Mouse (Mus musculus) 416B (cell line): ENCODE data around the gene Stoml1.
A peak's percentile ranks its signal among the peaks of the same experiment; 100 is the strongest.

Source experiments
- DNase-seq: peaks from one replicate; pipeline ENCODE4 v3.0.0; 2011; ENCODE audit warnings: low read depth

The Stoml1 gene

DNA sequence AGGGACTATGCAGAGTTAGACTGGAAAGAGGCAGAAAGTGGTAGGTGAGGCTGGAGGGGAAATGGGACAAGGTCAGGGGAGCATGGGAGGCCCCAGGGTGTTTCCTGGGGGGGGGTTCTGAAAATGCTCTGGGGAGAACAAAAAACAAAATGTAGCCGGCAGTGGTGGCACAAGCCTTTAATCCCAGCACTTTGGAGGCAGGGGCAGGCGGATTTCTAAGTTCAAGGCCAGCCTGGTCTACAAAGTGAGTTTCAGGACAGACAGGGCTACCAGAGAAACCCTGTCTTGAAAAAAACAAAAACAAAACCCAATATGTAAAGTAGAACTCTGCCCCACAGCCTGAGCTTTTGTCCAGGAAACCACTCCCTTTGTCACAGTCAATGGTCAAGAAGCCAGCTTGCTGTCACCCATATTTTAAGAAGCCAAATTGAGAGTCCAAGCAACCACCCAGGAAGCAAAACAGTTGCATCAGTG lies 19.1 kb downstream of the Stoml1 start:
- DNase-seq = peak; percentile 32

DNA sequence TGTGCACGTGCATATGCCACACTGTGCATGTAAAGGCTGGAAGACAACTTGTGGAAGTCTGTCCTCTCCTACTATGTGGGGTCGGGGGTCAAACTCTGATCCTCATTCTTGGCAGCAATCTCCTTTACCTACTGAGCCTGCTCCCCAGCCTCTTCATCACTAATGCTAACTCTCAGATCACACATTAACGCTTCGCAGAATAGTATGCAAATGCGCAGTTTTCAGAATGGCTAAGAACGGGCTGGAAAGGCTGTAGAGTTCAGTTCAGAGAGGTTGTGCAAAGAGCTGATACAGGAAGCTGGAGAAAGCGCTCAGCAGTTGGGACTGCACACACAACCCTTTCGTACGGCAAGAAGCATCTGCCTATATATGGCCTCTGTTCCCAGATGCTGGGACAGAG lies 19.9 kb downstream of the Stoml1 start:
- no peak for DNase-seq

DNA sequence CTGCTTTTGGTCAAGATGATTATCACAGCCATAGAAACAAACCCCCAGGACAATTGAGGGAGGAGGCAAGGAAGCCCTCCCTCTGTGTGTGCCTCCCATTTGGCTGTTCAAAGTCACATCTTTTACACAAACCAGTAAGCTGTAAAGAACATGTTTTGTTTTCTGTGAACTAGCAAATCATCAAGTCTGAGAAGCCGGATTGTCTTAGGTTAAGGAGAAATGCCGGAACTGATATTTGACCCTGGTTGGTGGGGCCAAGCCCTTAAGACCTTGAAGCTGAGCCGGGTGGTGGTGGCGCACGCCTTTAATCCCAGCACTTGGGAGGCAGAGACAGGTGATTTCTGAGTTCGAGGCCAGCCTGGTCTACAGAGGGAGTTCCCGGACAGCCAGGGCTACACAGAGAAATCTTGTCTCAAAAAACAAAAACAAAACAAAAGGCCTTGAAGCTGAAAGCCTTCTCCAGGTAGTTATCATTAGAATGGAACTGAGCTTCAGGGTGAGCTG lies 21.2 kb downstream of the Stoml1 start:
- peak; percentile 49 for DNase-seq

DNA sequence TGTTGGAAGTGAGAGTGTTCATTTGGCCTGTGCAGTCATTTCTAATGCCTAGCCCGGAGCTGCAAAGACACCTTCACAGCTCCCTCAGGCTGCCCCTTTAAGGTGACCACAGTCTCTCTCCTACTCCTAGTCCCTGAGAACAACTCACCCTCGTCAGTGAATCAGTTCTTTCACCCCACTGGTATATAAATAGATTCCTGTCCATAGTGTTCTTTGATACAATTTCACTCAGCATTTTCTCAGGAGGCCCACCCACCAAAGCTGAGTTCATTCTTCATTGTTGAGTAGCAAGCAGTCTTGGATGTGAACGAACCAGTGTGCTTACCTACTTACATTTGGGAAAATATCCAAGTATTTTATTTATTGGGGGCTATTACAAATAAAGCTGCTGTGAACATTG lies 21.7 kb downstream of the Stoml1 start:
- no peak for DNase-seq

DNA sequence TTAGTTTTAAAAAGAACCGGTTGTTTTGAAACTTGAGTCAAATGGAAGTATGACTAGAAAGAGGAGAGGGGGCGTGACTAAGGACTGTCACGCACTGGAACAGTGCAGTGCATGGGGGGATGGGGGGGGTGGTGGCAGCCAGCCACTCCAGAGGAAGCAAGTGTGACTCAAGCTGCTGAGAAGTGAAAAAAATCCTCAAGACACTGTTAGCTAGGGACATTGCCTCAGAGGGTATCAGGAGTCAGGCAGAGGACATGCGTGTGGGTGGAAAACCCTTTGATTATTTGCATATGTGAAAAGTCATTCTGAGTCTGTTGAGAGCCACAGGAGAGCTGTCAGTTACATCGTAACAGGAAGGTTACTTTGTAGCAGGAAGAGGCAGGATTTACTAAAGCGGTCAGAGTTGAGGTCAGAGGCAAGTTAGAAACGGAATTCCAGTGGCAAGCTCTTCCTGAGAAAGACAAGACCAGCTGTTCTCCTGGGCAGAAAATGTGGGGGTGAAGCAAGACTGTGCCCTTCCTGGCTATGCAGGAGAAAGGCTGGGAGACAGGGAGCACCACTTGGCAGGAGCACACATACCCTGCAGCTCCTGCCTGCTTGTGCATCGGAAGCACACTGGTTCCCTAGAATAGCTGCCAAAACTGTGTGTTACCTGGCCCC lies 22.3 kb downstream of the Stoml1 start:
- DNase-seq = peak; percentile 99

DNA sequence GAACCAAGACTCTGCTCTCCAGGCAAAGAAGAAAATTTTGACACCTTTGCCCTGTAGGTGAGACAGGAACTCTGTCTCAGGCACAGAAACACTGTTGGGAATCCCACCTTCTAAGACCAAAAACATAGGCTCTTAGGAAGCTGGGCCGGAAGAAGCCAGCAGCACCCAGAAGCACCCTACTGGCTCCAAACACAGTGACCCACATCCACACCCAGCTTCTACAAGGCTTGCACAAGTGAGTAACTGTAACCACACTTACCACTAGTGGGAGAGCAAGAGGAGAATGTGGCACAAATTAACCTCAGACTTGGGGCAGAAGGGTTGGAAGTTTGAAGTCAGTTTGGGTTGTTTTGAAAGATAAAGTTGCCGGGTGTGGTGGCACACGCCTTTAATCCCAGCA lies 22.8 kb downstream of the Stoml1 start:
- peak; percentile 97 for DNase-seq

DNA sequence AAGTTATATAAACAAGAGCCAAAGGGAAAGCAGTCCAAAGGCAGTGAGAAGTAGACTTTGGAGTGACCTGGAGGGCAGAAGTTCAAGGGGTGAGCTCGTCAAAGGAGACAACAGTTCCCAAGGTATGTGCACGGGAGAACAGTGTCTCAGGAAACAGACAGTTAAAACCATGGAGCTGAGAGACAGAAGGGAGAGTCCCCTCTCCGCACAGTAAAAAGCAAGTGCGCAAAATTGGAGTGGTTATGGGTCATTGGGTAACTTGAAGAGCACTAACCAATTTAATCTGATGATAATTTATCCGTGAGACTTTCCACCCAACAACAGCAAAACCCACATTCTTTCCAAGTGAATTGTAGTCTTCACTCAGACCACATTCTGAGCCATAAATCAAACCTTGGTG lies 23.4 kb downstream of the Stoml1 start:
- peak; percentile 59 for DNase-seq

DNA sequence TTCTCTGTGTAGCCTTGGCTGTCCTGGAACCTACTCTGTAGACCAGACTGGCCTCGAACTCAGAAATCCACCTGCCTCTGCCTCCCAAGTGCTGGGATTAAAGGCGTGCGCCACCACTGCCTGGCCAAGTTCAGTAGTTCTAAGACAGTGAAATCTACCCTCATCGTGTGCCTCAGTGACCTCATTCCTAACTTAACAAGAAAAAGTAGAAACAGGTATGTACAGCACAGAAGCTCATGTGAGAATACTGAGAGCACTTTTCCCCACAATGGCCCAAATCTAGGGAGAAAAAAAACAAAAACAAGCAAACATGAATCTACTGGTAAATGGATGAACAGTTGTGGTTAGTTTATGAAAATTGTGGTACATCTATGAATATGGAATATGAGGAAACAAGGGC lies 25.3 kb downstream of the Stoml1 start:
- no peak for DNase-seq

DNA sequence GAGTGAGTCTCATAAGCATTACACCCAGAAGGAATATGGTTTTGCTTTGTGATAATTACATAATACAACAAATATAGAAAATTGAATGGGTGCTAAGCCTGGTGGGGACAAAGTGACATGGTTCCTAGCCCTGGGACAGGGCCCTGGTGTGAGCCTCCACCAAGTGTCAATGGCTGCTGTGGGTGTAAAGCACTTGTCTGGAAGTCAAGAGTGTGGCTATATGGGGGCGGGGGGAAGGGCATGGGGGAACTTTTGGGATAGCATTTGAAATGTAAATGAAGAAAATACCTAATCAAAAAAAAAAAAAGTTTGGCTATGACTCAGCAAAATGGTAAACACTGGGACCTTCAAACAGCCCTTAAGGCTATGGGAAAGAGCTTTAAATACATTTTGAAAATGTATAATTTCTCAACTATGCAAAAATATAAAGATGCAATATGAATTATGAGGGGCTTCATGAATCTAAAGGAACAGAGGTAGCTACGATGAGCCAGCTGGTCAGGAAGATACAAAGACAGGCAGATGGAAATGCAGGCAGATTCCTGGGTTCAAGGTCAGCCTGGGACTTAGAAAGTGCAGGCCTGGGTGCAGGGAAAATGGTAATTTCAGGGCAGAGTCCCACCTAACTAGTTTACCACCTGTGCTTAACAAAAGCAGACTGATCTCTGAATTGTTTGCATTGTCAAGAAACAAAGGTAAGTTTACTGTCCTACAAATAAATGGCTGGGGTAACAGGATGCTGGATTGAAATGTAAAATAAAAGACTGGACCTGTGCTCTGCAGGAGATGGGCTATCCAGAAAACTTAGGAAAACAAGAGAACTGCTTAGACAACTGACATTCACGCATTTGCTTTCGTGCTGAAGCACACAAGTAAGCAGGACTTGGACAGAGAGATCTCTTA lies 26.1 kb downstream of the Stoml1 start:
- no peak for DNase-seq

DNA sequence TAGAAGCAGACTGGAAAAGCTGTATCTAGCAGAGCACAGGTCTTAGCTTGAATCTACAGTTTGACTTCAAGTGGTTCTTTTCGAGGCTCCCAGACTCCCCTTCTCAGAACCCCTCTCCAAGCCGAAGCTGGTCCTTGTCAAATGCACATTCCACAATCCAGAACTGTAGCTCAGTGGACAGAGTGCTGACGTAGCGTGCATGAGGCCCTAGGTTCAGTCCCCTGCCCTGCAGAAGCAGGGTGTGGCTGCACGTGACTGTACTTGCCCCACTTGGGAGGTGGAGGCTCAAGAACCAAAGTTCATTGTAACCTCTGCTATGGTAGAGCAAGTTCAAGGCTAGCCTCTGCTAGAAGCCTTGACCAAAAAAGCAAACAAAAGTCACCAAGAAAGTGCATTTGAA lies 26.8 kb downstream of the Stoml1 start:
- DNase-seq = no peak

DNA sequence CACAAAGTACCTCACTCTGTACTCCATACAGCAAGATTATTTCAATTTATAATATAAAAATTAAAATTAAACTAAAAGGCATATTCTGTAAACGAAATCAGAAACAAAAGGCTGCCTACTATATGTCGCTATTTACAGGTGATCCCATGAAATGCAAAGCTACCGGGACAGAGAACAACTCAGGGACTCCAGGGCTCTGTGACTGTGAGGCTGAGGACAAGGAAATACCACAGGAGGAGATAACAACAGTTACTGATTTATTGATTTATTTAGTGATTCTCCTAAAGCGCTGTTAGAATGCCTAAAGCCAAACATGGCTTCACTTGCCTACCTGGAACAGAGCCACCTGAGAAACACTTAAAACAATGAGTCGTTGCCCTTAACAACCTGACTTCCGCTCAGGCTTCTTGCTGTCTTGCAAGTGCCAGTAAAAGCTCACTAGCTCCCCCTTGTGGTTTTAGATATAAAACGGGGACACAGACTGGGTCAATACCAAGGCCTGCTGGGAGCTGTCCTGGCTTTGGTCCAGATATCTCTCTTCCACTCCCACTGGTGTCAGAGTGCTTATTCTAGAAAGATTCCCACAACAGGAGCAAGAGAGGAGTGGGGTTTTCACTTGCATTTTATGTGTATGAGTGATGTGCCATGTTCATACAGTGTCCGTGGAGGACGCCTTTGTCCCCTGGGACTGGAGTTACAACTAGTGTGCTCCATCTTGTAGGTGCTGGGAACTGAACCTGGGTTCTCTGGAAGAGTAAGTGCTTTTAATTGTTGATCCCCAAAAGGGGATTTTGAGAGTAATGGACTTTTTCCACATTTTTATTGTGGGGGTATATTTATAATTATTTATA lies 27.5 kb downstream of the Stoml1 start:
- peak; percentile 95 for DNase-seq

DNA sequence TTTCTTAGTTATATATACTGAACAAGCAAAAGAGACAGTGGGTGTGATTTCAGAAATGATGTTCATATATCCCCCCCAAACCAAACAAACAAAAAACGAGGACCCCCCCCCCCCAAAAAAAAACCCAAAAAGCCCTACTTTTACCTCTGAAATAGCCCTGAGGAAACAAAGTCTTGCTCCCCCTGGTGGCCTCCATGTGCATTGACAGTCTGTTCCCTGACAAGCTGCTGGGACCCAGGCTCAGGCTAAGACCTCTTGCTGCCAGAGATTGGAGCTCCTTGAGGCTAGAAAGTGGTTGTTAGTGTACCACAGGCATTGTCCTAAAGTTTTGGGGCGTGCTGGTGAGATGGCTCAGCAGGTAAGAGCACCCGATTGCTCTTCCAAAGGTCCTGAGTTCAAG lies 28.6 kb downstream of the Stoml1 start:
- peak; percentile 64 for DNase-seq

DNA sequence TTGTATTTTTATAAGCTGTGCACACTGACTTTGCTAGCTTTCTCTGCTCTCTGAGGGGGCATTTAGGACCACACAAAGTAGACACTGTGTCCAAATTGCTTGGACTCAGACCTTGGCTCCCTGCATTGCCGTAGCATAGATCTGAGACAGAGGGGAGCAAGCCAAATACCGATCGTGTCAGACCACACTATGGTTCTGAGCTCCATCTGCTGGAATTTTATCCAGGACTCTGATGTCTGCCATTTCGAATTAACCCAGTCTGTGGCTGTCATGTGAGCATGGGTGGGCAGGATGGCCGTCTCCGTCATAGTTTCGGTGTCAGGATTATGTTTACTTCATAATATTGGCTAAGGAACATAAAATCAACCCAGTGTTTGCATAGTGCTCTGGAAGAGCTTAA lies 30.5 kb downstream of the Stoml1 start:
- no peak for DNase-seq

DNA sequence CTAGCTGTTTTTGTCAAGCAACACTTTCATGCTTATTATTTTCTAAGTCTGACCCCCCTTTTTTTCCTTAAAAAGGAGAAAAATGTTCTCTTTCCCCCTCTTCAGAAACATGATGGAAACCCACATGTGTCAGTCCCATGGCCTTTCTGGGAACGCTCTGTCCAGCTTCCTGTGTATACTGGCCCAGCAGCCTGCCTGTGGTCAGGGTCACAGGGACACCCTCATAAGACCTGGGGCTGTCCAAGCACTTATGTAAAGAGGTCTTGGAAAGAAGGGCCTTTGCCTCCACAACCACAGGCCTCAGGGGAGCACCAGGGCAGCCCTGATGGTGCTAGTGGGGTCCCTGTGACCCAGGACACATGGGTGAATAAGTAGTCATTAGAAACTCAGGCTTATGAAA lies 36.1 kb downstream of the Stoml1 start:
- DNase-seq = no peak

DNA sequence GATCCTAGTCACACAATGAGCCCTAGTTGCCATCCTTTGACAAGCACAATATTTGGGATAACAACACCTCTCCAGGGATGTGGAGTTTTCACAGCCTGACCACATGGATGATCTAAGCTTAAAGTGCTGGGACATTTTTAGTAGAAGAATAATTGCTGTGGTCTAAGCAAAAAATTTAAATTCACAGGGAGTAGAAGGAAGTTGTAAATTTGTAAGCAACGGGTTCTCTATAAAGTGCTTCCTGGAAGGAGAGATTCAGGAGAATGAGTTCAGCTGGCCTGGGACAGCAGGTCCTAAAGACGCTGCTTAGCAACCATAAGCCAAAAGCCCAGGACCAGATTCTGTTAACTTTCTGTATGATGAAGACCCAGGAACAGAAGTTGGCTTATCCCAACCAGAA lies 36.9 kb downstream of the Stoml1 start:
- DNase-seq = no peak

DNA sequence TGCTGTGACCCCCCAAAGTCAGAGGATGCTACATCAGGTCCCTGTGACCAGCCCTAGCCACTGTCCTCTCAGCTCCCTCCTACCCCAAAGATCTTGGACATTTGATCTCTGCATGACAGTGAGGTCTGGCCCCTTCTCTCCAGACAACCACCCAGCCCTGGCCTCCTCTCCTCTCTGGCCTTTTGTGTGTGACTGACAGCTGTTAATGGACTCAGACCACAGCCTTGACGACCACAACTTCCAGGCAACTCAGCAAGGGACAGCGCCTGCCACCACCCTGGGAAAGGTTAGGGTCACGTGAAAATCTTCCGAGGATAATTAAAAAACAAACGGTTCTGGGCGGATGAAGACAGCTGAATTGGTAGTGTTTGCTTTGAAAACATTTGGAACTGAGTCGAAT lies 41.6 kb downstream of the Stoml1 start:
- no peak for DNase-seq

DNA sequence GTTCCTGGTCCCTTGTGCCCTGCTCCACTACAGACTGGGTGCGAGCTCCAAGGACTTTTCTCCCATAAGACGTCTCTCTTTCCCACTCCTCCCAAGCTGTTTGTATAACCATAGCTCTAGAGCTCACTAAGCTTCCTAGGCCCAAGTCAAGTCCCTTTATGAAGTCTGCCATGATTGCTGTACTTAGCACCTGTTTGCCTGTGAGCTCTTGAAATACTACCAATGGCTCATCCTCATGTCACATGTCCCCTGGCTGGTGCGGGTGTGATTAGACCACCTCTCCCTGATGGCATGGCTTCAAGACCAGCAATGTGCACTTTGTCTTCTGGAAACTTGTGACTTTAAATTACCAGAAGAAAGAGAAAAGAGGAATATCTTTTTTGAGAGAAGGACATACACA lies 42.4 kb downstream of the Stoml1 start:
- DNase-seq = no peak

DNA sequence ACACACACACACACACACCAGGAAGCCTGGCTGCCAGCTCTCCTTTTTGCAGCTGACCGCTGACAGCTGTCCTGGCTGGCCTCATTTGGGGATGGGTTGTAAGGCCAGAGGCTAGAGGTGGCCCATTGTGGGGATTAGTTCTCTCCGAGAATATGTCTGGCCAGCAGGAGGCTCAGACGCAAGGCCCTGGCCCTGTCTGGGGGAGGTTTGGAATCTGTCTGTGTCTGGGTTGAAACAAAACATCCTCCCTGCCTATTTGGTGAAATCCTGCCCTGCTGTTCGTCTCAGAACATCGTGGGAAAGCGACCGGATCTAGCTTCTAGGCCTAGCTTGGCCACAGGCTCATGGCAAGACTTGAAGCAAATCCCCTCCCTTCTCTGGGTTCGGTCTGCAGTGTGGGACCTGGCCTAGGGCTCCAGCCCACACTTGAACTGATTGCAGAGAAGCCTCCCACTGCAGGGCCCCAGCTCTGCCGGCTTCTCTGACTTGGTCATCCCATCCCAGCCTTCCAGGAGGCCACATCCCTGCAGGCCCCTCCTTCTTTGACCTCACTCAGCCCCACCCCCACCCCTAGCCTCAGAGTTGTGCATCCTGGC lies 42.9 kb downstream of the Stoml1 start:
- DNase-seq = no peak

DNA sequence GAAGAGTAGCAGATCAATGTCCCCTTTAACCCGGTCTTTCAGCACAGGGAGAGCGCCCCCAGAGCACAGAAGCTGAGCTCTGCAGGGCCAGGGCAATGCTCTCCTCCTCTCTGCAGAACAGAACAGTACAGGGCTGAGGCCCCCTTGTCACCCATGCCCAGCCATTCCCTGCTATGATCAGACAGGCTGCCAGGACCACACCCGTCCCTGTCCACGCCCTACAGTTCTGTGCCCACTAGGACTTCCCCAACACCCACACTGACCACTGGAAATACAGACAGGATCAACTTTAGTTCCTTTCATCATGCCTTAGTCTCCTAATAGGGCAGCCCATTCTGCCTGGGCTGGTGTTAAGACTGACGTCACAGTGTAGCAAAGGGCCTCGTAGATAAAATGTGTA lies 44.1 kb downstream of the Stoml1 start:
- DNase-seq = no peak

DNA sequence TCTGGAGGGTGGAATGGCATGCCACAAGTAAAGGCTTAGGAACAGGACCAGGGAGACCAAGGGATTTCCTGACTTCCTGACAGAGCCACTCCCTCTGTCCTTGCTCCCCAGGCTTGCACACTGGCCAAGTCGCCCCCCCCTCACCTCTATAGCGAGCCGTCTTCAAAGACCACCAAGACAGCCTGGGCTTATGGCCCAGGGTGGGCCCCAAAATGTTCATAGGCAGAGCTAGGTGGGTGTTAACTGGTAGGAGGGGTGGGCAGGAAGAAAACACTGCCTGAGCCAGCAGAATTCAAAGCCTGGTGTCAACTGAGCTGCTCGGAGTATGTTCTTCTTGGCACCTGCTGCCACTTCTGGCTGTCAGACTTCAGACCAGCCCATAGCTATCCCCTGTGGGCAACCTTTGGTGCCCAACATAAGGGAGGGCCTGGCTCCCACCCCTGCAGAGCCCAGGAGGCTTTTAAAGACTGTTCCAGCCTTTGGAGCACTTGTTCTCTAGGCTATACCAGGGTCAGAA lies 45.1 kb downstream of the Stoml1 start:
- no peak for DNase-seq

DNA sequence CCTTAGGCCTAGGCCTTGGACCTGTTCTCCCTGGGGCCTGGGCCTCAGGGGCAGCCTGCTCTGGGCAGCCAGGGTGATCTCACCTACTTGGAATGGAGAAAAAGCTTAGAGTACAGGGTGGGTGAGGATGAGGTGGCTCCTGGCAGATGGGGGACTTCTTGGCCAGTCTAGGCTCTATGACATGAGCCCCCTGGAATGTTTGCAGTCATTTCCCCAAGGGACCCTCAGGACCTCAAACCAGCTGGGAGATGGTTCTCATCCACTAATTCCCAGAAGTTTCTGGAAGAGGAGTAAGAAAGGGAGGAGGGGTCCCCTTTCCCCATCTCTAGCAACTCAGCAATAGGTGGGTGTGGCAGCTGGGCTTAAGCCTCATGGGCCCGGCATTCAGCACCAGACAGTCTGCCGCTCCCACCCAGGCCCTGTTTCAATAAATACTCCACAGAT lies 46.4 kb downstream of the Stoml1 start:
- DNase-seq = no peak

DNA sequence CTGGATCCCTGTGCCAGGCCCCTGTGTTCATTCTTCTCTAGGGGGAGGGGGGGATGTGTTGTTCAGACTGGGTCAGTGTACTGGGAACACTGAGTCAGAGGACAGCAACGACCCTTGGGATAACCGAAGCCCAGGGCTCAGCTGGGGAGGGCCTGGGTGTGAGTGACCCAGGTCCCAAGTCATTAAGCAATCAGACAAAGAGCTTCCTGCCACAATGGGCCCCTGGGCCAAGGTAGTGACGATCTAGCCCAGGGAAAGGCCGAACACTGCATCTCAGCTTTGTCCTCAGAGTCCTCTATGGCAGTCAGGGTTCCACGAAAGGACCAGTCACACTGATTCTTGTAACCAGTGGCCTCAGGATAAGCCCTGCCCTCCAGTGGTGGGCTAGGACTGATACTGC lies 50.2 kb downstream of the Stoml1 start:
- DNase-seq = no peak
